Mouse (Mus musculus) gastrocnemius, adult 8-10 months (tissue): ENCODE measurements around the gene Gm10160. TPM values are rescaled to one million over a fixed set of nuclear protein-coding genes. Genes with fewer than 3 reads are reported as not detected.
A peak's percentile ranks its signal among the peaks of the same experiment; 100 is the strongest.
"Not testable (repeated sequence)": the region's sequence is repeated elsewhere in the genome, so short reads cannot be mapped to it uniquely, and the experiment has no call there.

Experiments used
- DNase-seq, 2 experiments: peaks; one replicate each; pipeline ENCODE4 v3.0.0; 2022; ENCODE audit warnings: low spot score in 2 of 2
- total RNA-seq, 4 experiments: library from RNA; stranded (reverse); gene quantifications; 2 replicates each; pipeline ENCODE4 v1.2.4; 2022

The Gm10160 gene
- total RNA-seq, 4 experiments from 2014 or later, result not detected

DNA sequence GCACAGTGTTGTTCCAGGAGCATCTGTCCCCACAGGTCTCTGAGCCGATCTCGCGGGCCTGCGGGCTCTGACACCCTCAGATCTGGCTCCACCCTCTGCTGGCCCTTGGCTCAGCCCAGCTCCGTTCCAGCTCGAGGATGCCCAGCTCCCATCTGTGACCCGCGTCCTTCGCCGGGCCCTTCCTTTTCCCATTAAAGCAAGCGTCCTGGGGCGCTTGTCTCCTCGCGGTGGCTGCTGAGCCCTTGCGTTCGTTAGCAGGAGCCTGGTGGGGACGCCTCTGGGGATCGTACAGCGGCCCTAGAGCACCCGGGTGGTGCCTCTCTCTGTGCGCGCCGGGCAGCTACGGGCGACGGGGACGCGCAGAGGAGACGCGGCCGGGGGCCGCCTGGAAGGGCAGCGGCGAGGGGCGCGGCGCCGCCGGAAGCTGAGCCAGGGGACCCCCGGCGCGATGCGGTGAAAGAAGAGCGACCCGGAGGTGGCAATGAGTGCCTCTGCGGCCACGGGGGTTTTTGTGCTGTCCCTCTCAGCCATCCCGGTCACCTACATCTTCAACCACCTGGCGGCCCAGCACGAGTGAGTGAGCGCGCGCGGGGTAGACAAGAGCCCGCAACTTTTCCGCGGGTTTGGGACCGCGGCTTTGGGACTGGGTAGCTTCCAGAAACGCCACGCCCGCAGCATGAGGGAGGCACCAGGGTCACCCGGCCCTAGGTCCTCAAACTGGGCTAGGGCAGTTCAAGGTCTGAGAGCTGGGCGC, 3.6 kb upstream of the Gm10160 start, which contains the start of gene Tm6sf1:
Tm6sf1 (plus strand) TSS at position 34 of the 754 bp plus-strand sequence.
- DNase-seq, result no peak

DNA sequence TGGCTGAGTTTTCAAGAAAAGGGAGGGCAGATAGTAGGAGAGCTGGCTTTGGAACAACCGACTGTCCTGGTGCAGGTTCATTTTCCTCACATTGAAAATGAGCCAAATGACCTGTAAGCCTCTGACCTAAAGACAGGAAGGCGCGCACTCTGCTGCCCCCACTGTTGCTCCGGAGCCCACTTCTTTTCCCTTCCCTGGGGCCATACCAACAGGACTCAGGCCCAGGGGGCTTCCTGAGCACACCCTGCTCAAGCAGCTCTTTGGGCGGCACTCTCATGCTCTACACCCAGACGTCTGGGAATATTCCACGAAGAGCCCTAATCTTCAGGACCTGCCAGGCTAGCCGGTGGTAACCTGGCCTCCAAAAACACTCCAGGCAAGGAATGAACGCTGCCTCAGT, 2.6 kb upstream of the Gm10160 start:
- DNase-seq, result no peak

DNA sequence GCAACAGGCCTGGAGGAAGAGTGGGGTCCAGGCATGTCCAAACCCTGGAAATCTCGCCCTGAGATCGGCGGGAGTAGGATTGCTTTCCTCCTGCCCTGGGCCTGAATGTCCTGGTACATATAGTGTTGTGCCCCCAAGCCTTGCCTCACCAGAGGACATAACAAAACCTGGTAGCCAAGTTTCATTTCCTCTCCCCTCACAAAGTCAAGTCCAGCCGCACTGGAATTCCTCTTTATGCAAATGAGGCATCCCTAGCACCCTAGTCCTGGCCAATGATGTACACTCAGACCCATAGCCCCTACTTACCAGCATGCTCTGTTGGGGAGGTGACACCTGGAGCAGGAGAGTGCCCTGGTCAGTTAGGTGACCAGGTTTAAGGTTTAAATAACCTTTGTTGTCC, 627 bp upstream of the Gm10160 start:
- DNase-seq, result no peak

DNA sequence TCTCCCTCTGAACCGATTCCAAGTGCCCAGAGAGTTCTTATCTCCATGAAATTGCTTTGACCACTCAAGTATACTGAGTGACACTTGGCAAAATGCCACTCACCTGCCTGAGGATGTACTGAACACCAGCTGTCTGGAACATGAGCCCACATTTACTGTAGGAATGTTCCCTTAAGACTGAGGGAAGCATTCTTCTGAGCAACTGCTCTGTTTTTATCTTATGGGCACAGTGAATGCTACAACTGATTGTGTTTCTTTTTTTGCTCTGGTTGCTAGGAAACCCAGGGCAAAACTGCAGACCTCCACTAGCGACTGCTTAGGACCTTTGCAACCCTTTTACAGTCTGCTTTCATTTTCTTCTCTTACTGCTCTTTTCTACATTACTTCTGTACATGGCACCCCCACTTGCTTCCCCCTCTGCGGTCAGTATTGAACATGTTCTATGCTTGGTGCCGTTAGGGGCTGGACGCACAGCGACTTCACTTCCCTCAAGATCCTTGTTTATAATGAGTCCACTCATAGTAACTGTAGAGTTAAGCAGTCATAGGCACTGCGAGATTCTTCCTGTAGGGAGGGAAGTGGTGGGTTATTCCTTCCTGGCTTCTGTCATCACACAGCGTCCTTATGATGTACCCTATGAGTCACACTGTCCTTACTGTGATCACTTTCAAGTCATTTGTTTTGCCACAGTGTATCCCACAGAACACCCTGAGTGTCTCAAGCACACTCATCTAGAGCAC, 856 bp downstream of the Gm10160 start:
- DNase-seq, result no peak

DNA sequence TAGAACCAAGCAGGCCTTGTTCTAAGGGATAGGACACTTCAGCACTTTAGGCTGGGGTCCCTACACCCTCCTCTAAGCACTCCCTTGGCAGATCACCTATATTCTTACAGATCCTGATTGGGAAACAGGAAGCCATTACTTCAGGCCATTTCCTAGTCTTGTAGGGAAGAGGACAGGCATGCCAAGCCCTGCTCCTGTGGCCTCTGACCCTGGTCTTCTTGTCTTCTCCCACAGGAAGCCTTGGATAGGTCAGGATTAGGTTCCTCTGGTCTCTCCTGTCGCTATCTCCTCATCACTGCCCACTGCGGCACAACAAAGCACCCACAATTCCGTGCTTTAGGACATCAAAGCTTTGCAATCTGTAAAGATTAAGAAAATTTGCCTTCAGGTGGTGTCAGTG, 3.9 kb downstream of the Gm10160 start:
- DNase-seq, result no peak

DNA sequence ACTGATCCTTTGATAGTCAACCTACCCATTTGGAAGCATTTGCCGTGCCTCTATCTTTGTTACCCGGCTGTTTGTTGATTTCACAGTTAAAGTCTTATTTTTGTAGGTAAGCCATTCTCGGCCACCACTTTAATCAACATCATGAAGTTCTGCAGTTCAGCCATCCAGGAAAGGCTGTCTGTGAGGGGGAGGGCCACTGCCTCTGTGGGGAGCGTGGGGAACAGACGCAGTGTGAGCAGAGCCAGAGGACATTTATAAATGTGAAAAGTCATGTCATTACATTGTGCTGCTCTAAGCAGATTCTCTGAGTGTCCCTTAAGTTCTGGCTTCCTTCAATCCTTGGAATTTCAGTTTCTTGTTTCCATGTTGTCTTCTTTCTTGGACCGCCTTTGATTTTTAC, 5.4 kb downstream of the Gm10160 start:
- DNase-seq, result no peak

DNA sequence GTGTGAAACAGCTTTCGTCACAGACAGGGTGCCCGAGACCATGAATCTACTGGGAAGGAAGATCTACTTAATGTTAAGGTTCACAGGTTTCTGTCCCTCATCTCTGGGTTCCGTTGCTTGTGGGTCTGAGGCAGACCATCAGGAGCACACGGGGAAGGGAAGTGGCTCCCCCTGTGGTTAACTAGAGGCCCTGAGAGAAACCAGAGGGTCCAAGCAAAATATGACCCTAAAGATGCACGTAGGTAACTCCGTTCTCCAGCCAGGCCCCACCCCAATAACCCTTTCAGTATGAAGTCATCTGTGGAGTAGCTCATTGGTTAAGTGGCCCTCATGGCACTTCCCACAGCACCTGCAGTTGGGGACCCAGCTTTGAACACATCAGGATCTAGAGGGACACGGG, 6.0 kb downstream of the Gm10160 start:
- no peak for DNase-seq

DNA sequence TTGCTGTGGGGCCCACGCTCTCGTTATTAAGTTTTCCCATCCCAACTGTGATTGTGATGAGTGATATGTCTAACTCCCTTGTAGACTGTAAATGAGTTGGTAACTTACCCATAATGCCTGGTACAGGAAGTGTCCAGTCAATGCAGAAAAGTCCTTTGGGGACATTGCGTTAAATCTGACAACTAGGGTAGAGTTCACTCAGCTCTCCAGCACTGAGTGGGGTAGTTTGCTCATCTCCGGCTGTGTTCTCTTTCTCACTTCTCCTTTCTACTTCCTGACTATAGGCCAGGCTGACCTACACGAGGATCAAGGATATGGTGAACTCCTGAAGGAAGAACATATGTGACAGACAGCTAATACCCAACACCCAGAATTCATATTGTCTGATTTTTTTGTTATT, 6.4 kb downstream of the Gm10160 start:
- no peak for DNase-seq

DNA sequence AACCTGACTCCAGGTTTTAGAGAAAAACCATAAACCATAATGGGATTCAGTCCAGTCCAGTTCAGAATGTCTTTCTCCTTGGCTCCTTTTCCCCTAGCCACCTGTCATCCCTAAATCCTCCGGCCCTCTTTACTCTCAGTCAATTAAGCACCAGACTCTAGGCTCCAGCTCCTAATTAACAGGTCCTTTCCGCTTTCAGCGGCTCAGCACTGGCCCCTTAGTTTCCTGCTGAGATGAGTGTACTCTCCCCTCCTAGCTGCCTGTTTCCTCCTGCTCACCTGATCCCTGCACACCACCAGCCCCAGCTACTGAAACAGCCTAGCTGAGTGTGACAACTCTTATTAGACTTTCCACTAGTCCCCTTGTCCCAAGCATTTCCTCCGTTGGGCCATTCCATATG, 7.8 kb downstream of the Gm10160 start:
- DNase-seq, result no peak

DNA sequence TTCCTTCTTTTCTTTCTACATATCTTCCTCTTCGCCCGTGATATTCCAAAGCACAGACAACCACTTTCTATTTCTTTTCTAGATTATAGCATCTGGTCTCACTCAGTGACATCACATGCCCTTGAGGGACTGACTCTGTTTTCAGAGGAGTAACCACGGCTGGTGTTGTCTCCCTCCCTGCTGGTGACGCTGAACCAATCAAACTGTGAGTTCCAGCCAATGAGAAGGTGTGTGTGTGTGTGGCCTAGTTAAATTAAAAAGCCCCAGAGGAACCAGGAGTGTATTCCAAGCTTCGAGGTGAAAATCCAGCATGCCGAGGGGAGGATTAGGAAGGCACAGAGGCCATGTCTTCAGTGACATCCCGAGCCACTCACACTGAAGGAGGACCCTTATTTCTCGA, 8.6 kb downstream of the Gm10160 start:
- DNase-seq, result no peak

DNA sequence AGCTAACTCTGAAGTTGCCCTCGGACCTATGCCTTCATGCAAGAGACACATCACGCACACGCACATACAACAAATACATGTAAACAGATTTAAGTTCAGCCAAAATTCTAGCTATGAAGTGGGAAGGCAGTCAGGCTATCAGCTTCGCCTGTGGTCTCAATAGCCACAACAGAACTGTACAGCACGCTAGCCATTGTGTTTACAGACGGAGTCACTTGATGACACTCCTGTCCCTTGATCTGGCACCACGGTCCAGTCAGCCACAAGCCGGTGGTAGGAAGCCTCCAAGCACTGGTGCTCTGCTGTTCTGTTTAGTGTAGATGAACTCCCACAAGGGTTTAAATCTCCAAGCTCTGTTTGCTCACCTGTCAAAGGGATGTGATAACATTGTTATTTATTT, 9.6 kb downstream of the Gm10160 start:
- no peak for DNase-seq

DNA sequence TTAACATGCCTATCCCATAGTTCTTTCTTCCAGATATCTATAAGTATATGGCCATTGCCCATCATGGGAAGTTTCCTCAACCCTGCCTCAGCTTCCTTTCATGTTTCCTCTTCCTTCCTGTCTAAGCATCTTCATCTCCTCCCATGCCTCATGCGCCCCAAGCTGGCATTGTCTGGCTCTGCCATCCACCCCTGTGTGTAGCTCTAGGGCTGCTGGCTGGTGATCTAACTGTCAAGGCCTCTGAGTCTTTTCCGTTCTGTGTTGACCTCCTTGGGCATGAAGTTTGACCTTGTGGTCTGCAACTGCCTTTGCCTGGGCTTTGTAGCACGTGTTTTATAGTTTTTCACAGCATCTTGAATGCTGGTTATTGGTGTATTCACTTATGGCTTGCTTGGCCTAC, 10.3 kb downstream of the Gm10160 start:
- DNase-seq, result no peak

DNA sequence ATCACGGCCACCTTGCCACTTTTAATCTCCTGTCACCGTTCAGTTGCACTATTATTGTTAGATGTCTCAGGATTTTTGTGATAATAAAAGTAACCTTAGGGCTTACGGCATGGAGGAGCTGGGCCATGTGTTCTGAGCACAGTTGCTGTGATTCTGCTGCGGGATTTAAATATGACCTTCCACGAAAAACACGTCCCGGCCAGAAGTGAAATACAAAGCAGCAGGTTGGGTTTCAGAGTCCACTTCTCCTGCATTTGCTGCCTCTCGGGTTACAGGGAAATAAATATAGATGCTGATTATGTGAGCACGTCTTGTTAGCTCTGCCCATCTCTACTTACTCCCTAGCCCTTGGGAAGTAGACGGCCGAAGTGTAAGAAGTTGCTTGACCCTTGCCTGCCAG, 10.8 kb downstream of the Gm10160 start:
- no peak for DNase-seq

DNA sequence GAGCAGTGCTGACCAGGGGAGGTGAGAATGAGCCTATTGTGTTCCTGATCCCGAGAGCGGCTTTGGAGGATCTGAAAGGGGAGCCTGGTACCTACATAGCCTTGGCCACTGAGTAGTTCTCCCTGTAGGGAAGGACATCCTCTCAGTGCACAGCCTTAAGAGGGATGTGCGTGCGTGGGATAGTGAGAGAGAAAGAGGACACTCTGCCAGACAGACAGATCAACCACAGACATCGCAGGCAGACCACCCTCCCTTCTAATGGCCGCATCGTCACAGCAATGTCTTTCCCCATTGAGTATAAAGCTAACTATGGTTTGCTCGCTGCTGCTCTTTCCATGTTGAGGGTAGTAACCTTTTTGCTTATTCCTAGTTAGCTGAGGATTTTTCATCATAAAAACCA, 11.7 kb downstream of the Gm10160 start:
- no peak for DNase-seq

DNA sequence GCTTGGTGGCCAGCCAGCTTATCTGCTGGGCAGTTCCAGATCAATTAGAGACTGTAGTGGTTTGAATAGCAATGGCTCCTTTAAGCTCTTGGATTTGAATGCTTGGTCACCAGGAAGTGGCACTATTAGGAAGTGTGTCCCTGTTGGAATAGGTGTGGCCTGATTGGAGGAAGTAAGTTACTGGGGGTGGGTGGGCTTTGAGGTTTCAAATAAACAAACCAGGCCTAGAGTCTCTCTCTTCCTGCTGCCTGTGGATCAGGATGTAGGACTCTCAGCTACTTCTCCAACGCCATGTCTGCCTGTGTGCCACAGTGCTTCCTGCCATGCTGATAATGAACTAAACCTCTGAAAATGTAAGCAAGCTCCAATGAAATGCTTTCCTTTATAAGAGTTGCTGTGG, 12.6 kb downstream of the Gm10160 start:
- no peak for DNase-seq

DNA sequence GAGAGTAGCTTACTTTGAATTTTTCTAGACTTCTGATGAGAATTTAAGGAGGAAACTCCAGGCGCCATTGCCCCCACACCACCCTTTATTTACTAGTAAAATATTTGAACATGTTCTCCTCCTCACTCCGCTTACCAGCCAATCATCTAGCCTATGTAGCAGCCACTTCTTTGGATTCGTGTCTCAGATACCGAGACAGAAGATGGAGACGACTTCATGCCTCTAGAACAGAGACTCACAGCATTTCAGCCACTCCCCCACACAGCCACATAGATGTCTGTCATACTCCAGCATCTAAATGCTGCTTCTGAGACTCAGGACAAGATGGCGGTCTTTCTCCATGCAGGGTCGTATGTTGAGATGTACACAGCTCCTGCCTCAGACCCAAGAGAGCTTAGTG, 13.5 kb downstream of the Gm10160 start:
- no peak for DNase-seq

DNA sequence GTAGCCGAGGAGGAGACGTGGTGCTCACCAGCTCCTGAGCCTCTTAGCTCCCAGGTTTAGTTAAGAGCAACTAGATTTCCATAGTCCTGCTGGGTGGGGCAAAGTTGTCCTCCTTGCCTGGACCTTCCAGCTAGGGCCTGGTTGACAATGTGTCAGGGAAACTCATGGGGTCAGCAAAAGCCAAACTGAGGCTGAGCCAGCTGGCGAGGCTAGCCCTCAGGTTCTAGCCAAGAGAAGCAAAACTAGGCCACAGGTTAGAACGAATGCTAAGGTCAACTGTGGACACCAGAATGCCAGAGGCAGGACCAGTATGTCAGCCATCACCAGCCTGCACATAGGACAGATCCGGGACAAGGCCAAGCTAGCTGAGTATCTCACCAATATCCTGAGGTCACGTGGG, 14.2 kb downstream of the Gm10160 start:
- DNase-seq, result peak in 1 of 2 experiments; percentile 52

DNA sequence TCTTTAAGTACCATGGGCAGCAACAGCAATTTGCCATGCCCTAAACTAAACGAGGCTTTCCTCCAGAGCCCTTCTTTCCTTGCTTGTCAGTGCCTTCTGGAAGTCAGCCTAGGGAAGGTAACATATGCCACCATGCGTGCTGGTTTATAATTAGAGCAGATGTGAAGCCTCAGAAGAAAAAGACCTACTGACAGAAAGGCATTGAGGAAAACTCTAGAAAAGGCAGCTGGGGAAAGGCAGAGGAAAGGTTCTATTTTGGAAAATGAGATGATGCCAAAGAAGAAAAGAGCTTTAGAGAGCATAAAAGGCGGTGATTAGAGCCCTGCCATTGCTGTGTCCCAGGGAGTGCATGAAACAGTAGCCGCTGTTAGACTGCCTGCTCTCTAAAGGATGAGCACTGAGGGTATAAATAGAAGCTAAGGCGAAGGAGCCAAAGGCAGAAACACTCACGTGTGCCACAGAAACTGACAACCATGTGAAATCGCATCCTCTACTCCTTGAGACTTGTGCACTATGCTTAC, 14.9 kb downstream of the Gm10160 start:
- DNase-seq, result no peak

DNA sequence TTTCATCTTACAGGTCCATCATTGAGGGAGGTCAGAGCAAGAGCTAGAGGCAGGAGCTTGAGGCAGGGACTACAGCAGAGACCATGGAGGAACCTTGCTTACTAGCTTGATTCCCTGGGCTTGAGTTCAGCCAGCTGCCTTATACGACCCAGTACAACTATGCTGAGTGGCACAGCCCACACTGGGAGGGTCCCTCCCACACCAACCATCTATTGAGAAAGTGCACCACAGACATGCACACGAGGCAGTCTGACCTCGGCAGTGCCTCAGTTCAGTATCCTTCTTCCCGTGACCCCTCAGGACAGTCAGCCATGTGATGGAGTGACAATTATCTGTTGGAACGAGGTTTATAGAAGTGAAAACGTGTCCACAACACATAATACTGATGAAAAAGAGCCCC, 15.8 kb downstream of the Gm10160 start:
- DNase-seq, result no peak

DNA sequence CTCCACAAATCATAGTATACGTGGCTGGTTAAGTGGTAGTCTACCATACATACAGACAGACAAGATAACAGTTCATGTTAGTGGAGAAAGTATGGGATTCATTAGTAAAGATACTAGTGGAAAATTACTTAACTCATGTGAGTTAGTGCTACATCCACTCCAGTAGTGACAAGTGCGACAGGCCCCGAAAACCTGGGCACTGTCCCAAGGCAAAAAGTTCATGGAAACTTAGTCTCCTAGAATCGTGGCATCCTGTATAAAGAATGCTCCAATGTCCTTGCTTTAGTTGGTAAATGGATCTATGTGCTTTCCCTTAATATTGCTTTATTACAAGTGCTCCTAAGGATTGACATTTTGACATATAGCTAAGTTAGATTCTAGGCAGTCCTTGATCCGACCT, 17.8 kb downstream of the Gm10160 start:
- not testable (repeated sequence) for DNase-seq

DNA sequence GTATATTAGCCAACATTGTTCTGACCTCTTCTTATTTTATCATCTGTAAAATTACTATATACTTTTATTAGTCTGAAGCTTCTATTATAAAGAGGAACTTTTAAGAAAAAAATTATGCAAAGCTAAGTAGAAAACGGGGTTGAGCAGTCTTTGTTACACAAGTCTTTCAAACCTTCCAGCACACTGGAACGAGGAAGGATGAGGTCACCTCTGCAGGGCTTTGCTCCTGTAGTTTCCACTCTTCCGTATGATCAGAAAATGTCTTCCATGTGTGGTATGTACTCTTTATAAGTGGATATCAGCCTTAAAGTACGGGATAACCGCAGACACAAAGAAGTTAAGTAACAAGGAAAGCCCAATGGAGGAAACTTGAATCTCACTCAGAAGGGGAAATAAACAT, 20.2 kb downstream of the Gm10160 start:
- DNase-seq, result no peak

DNA sequence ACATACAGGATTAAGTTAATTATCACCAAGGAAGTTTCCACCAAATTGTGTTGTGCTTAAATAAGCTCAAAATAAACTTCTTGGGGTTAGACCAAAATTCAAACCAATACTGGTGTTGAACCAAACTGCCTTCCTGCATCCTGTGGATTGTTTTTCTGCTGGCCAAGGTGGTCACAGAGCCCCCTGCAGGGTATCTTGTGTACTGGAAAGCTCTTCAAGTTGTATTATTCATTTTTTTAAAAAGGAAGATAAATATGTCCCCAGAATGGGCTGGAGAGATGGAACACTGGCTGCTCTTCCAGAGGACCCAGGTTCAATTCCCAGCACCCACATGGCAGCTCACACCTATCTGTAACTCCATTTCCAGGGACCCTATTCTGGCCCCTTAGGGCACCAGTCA, 20.7 kb downstream of the Gm10160 start:
- no peak for DNase-seq

DNA sequence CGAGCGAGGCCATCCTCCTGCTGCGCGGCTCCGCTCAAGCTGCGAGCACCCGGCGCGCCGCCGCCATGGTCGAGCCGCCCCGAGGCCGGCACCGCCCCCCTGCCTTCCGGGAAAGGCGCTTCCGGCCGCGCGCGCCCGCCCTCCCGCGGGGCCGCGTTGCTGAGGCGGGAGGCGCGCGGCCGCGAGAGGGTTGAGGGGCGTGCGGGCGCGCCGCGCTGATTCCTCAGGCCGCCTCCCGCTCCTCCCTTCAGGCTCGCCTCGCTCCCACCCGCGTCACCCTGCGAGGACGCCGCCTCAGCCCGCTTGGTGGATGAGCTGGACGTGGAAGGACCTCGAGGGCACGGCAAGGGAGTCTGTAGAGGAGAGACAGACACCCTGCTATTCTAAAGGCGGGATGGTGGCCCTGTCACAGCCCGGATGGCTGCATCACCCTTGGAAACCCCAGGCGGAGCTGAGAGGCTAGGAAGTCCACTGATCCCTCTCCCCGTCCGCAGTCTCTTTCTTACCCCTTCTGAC, 26.2 kb downstream of the Gm10160 start, which contains the start of gene Btbd1:
Btbd1 (minus strand) TSS at position 53 of the 516 bp plus-strand sequence.
- peak; percentile 65 to 77 for DNase-seq
